Mouse (Mus musculus): ENCODE measurements around the gene Sart1. TPM values are rescaled to one million over a fixed set of nuclear protein-coding genes. Genes with fewer than 3 reads are reported as not detected.
A peak's percentile ranks its signal among the peaks of the same experiment; 100 is the strongest.

The Sart1 gene
- polyA plus RNA-seq, 1 experiment from 2014 or later, result 34.3 TPM

- peak; percentile 91 for ATAC-seq (replicated peaks; ENCODE audit: insufficient number of reproducible peaks, insufficient read depth, low FRiP score, low read depth)
- Histone ChIP-seq H3K27me3 (no peaks in the 10 kb centered on the region), H3K4me2 (peak within 1 kb of the TSS; percentile 91), H3K9ac (peak within 1 kb of the TSS; percentile 94), H3K4me1 (replicated peaks) (peaks cover 41% of the 10 kb centered on the region), H3K9me3 (replicated peaks) (no peaks in the 10 kb centered on the region), H3K27ac (peak within 1 kb of the TSS; percentile 95), H3K36me3 (peaks cover 23% of the 10 kb centered on the region), H3K4me3 (peak within 1 kb of the TSS; percentile 83)
- WGBS, result under 1% methylated on average over 74 of the region's 87 CpGs
These were observed 36.6 kb upstream of the Sart1 start, which contains the start of the genes Drap1 and AI837181 for GRCm38 (mm10) chr19:5424782-5425741. Gene Drap1 (minus strand): TSS chr19:5424979. Gene AI837181 (plus strand): TSS chr19:5425144.

GRCm38 (mm10) chr19:5424092-5424781 lies 35.7 kb upstream of the Sart1 start:
- H3K36me3 ChIP-seq, result peaks cover 30% of the 10 kb centered on the region
- peaks cover 34% of the 10 kb centered on the region for H3K4me1 ChIP-seq (replicated peaks)
- peak overlapping the region; percentile 89 for H3K9ac ChIP-seq
- peak overlapping the region; percentile 83 for H3K4me3 ChIP-seq
- ATAC-seq (replicated peaks; ENCODE audit: insufficient number of reproducible peaks, insufficient read depth, low FRiP score, low read depth), result peak; percentile 67
- no peaks in the 10 kb centered on the region for H3K9me3 ChIP-seq (replicated peaks)
- under 1% methylated on average over 41 of the region's 48 CpGs for WGBS
- peak overlapping the region; percentile 95 for H3K27ac ChIP-seq
- peak overlapping the region; percentile 91 for H3K4me2 ChIP-seq
- H3K27me3 ChIP-seq, result no peaks in the 10 kb centered on the region

DNA sequence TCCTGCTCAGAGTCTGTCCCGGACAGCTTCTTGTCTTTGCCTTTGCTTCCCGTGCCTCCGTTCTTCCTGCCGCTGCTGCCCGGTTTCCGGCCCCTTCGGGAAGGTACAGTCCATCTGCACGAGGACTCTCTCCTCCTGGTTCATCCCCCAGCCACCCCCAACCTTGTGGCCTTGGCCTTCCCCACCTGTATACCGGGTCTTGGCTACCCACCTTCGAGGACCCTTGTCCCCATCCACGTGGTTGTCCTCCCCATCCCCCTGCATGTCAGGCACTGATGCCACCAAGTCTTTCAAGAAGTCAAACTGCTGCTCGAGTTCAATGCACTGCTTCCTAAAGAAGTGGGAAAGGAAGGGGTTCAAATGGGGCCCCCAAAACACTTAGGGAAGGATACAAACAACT lies 35.1 kb upstream of the Sart1 start:
- Histone ChIP-seq H3K36me3 (peaks cover 30% of the 10 kb centered on the region), H3K4me1 (replicated peaks) (peaks cover 30% of the 10 kb centered on the region), H3K4me3 (peak overlapping the region; percentile 83), H3K27me3 (no peaks in the 10 kb centered on the region), H3K27ac (peak overlapping the region; percentile 95), H3K4me2 (peak overlapping the region; percentile 91), H3K9ac (peak overlapping the region; percentile 89), H3K9me3 (replicated peaks) (no peaks in the 10 kb centered on the region)
- WGBS, result 67% methylated on average over 12 of the region's 12 CpGs
- ATAC-seq (replicated peaks; ENCODE audit: insufficient number of reproducible peaks, insufficient read depth, low FRiP score, low read depth), result no peak

DNA sequence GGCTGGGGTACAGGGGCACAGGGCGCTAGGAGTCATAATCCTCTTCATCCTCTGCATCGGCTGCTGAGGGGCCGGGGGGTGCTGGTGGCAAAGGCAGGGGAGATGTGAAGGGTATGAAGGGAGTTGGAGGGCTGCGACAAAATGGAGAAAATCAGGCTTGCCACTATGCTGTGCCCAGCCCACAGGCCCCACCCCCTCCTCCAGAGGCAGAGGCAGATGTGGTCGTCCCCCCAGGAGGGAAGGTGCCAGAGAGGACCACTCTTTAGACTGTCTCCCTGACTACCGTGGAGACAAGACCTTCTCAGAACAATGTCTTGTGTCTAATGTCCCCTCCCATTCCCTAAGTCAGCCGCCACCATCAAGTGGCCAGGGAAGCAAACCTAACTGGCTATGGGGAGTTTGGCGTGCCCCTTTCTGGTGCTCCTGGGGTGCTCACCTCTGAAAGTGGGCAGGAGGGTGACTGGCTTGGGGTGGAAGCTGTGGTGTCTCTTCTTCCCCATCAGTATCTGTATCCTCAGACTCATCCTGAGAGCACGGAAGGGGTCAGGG lies 34.5 kb upstream of the Sart1 start:
- Histone ChIP-seq H3K9me3 (replicated peaks) (no peaks in the 10 kb centered on the region), H3K4me3 (peak overlapping the region; percentile 83), H3K9ac (no peak overlapping the region), H3K4me1 (replicated peaks) (peaks cover 30% of the 10 kb centered on the region), H3K27ac (no peak overlapping the region), H3K4me2 (peak overlapping the region; percentile 91), H3K36me3 (peaks cover 34% of the 10 kb centered on the region), H3K27me3 (no peaks in the 10 kb centered on the region)
- ATAC-seq (replicated peaks; ENCODE audit: insufficient number of reproducible peaks, insufficient read depth, low FRiP score, low read depth), result no peak
- 85% methylated on average over 9 of the region's 9 CpGs for WGBS

GRCm38 (mm10) chr19:5422267-5422666 lies 33.8 kb upstream of the Sart1 start:
- H3K27me3 ChIP-seq, result no peaks in the 10 kb centered on the region
- 87% methylated on average over 10 of the region's 10 CpGs for WGBS
- H3K4me2 ChIP-seq, result no peak overlapping the region
- no peak overlapping the region for H3K27ac ChIP-seq
- H3K36me3 ChIP-seq, result peaks cover 37% of the 10 kb centered on the region
- no peak for ATAC-seq (replicated peaks; ENCODE audit: insufficient number of reproducible peaks, insufficient read depth, low FRiP score, low read depth)
- H3K9me3 ChIP-seq (replicated peaks), result no peaks in the 10 kb centered on the region
- H3K4me1 ChIP-seq (replicated peaks), result peaks cover 29% of the 10 kb centered on the region
- no peak overlapping the region for H3K4me3 ChIP-seq
- H3K9ac ChIP-seq, result peak overlapping the region; percentile 23; the same call in 1 of the 2 replicates

- no peak for ATAC-seq (replicated peaks; ENCODE audit: insufficient number of reproducible peaks, insufficient read depth, low FRiP score, low read depth)
- WGBS, result 85% methylated on average over 5 of the region's 5 CpGs
- peaks cover 32% of the 10 kb centered on the region for H3K36me3 ChIP-seq
These were observed 33.3 kb upstream of the Sart1 start for GRCm38 (mm10) chr19:5421784-5422183.

DNA sequence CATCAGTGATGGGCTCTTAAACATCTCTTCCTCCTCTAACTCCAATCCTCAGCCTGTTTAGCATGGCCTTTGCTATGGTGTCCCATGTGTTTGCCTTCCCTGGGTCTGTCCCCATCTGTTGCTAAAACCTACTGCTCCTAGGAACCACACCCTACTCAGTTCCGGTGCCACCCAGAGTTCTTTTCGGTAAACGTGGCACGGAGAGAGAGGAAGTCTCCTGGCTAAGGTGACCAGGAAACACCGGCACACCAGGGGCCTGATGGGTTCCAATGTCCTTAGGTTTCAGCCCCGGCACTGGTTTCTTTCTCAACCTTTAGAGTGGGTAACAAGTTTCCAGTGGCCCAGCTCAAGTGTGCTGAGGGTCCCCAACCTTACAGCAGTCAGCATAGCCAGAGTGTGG lies 32.1 kb upstream of the Sart1 start:
- Histone ChIP-seq H3K27me3 (no peaks in the 10 kb centered on the region), H3K36me3 (peaks cover 24% of the 10 kb centered on the region), H3K4me3 (no peak overlapping the region), H3K9ac (no peak overlapping the region), H3K9me3 (replicated peaks) (no peaks in the 10 kb centered on the region), H3K27ac (no peak overlapping the region), H3K4me1 (replicated peaks) (peaks cover 13% of the 10 kb centered on the region), H3K4me2 (no peak overlapping the region)
- WGBS, result 93% methylated on average over 6 of the region's 6 CpGs
- ATAC-seq (replicated peaks; ENCODE audit: insufficient number of reproducible peaks, insufficient read depth, low FRiP score, low read depth), result no peak

More at GRCm38 (mm10) chr19:5421784-5422183, 33.3 kb upstream of the Sart1 start:
- Histone ChIP-seq H3K4me1 (replicated peaks) (peaks cover 25% of the 10 kb centered on the region), H3K9ac (no peak overlapping the region), H3K27ac (no peak overlapping the region), H3K4me2 (no peak overlapping the region), H3K27me3 (no peaks in the 10 kb centered on the region), H3K9me3 (replicated peaks) (no peaks in the 10 kb centered on the region), H3K4me3 (no peak overlapping the region)

GRCm38 (mm10) chr19:5419630-5420029 lies 31.1 kb upstream of the Sart1 start:
- Histone ChIP-seq H3K36me3 (peaks cover 24% of the 10 kb centered on the region), H3K4me3 (no peak overlapping the region), H3K4me1 (replicated peaks) (peaks cover 13% of the 10 kb centered on the region), H3K9me3 (replicated peaks) (no peaks in the 10 kb centered on the region), H3K9ac (no peak overlapping the region), H3K27me3 (no peaks in the 10 kb centered on the region), H3K27ac (no peak overlapping the region), H3K4me2 (no peak overlapping the region)
- WGBS, result 88% methylated on average over 9 of the region's 9 CpGs
- no peak for ATAC-seq (replicated peaks; ENCODE audit: insufficient number of reproducible peaks, insufficient read depth, low FRiP score, low read depth)

DNA sequence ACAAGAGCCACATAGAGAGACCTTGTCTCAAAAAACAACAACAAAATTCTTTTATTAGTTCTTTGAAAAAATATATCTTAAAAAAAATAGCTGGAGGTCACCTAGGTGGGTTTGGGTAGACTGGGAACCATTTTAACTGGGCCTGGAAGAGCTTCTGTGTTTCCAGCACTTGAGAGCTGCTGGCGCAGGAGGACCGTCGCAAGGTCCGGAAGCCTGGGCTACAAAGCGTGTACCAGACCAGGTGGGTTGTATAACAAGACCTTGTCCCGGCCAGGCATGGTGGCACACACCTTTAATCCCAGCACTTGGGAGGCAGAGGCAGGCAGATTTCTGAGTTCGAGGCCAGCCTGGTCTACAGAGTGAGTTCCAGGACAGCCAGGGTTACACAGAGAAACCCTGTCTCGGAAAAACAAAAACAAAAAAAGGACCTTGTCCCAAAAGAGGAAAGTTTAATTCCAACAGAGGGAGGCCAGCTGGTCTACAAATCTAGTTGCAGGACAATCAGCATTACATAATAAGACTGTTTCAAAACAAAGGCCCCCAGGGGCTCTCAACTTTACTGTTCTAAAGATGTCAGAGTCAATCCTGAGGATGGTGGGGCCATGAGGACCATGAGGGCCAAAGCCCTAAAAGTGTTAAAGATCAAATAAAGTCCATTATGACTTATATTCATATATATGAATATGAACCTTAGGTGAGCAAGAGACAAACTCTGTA lies 30.4 kb upstream of the Sart1 start:
- Histone ChIP-seq H3K27me3 (no peaks in the 10 kb centered on the region), H3K9ac (no peak overlapping the region), H3K27ac (no peak overlapping the region), H3K4me2 (no peak overlapping the region), H3K36me3 (peaks cover 24% of the 10 kb centered on the region), H3K9me3 (replicated peaks) (no peaks in the 10 kb centered on the region), H3K4me3 (no peak overlapping the region), H3K4me1 (replicated peaks) (peaks cover 15% of the 10 kb centered on the region)
- no peak for ATAC-seq (replicated peaks; ENCODE audit: insufficient number of reproducible peaks, insufficient read depth, low FRiP score, low read depth)
- WGBS, result 88% methylated on average over 8 of the region's 8 CpGs

DNA sequence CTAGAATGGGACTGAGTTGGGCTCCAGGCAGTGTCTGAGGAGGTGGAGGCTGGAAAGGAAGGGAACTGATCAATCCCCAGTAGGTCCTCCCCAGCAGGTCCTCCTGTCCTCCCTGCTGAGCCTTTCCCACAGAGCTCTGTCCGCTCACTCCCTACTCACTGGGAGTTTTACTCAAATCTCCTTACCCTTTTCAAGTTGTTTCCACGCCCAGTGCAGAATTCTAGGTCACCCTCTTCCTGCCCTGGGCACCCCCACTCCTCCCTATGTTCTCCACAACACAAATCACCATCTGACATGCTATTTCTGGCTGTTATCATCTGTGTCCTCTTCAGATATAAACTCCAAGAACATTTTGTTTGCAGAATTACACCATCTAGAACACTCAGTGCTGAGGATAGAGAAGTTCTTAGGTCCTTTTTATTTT lies 26.0 kb upstream of the Sart1 start:
- Histone ChIP-seq H3K27ac (peak overlapping the region; percentile 20; the same call in 1 of the 2 replicates), H3K4me3 (no peak overlapping the region), H3K4me2 (no peak overlapping the region), H3K9me3 (replicated peaks) (no peaks in the 10 kb centered on the region), H3K36me3 (peaks cover 9% of the 10 kb centered on the region), H3K4me1 (replicated peaks) (0 out of 2 replicates have a peak, but pooled peaks cover 5% of the 10 kb centered on the region), H3K9ac (no peak overlapping the region), H3K27me3 (no peaks in the 10 kb centered on the region)
- no peak; the same call in 1 of the 2 replicates for ATAC-seq (replicated peaks; ENCODE audit: insufficient number of reproducible peaks, insufficient read depth, low FRiP score, low read depth)
- WGBS, result 65% methylated on average over 2 of the region's 2 CpGs

All from heart, embryonic 15.5 days (tissue).